Mouse (Mus musculus) heart, embryonic 10.5 days (tissue): ENCODE data around the gene Rad9b. TPM values are rescaled to one million over a fixed set of nuclear protein-coding genes. Genes with fewer than 3 reads are reported as not detected.

Experiments used
- DNase-seq: peaks from one replicate; pipeline ENCODE4 v3.0.0-alpha.2; 2017; ENCODE audit warnings: low spot score
- H3K27ac ChIP-seq: fragments of 300-500 bp; sonication (generic); 2 replicates; pipeline ENCODE4 v1.5.1; 2016; ENCODE audit warnings: mild to moderate bottlenecking
- H3K27me3 ChIP-seq: fragments of 300-500 bp; sonication (generic); 2 replicates; pipeline ENCODE4 v1.6.1; 2016; ENCODE audit warnings: mild to moderate bottlenecking; ENCODE audit not compliant: poor library complexity, insufficient read depth, severe bottlenecking
- H3K36me3 ChIP-seq: fragments of 300-500 bp; sonication (generic); 2 replicates; pipeline ENCODE4 v1.6.1; 2016; ENCODE audit warnings: mild to moderate bottlenecking, moderate library complexity
- H3K4me1 ChIP-seq: fragments of 300-500 bp; sonication (generic); 2 replicates; pipeline ENCODE4 v1.6.1; 2016; ENCODE audit warnings: mild to moderate bottlenecking
- H3K4me3 ChIP-seq: fragments of 300-500 bp; sonication (generic); 2 replicates; pipeline ENCODE4 v1.5.1; 2016; ENCODE audit warnings: mild to moderate bottlenecking, moderate library complexity
- H3K9me3 ChIP-seq: fragments of 300-500 bp; sonication (generic); 2 replicates; pipeline ENCODE4 v1.6.1; 2016; ENCODE audit warnings: mild to moderate bottlenecking, moderate library complexity
- WGBS: fragments of 180-500 bp; shearing (Covaris S2); methylation state at CpG from one replicate; pipeline ENCODE4 v1.1.7; 2016; 5-methylcytosine and 5-hydroxymethylcytosine counted together
- polyA plus RNA-seq: library from polyadenylated mRNA; unstranded; fragments of >200 nt; fragmentation: Nextera tagmentation; extraction: Ambion mirVana; gene quantifications from 2 replicates; pipeline ENCODE4 v1.2.1, GENCODE M21; 2016

Rad9b gene
- polyA plus RNA-seq: 7.0 and 8.8 TPM in 2 replicates

GRCm38 (mm10) chr5:122353807-122354491 lies at the start of gene Rad9b, which contains the start of gene Vps29:
Gene Rad9b, minus strand, starts transcription at chr5:122354233.
Gene Vps29, plus strand, starts transcription at chr5:122354369.
- 2% methylated on average over 51 of the region's 51 CpGs for WGBS
- no peaks in the 10 kb centered on the region for H3K9me3 ChIP-seq
- peaks cover 13% of the 10 kb centered on the region for H3K4me1 ChIP-seq
- DNase-seq: peak; percentile 99
- H3K36me3 ChIP-seq: peaks cover 10% of the 10 kb centered on the region
- peak within 1 kb of the TSS; percentile 95 for H3K4me3 ChIP-seq
- no peaks in the 10 kb centered on the region for H3K27me3 ChIP-seq
- peak within 1 kb of the TSS; percentile 96 for H3K27ac ChIP-seq

- no peaks in the 10 kb centered on the region for H3K9me3 ChIP-seq
- WGBS: 89% methylated on average over 12 of the region's 12 CpGs
- peaks cover 87% of the 10 kb centered on the region for H3K36me3 ChIP-seq
- H3K27me3 ChIP-seq: no peaks in the 10 kb centered on the region
- DNase-seq: no peak
- no peak overlapping the region for H3K4me3 ChIP-seq
- H3K27ac ChIP-seq: no peak overlapping the region
- H3K4me1 ChIP-seq: peaks cover 8% of the 10 kb centered on the region; the same call in 1 of the 2 replicates
These were observed 49.3 kb upstream of the Rad9b start for GRCm38 (mm10) chr5:122403362-122403761.

- peaks cover 91% of the 10 kb centered on the region for H3K36me3 ChIP-seq
- H3K4me3 ChIP-seq: no peak overlapping the region
- H3K9me3 ChIP-seq: no peaks in the 10 kb centered on the region
- H3K4me1 ChIP-seq: peaks cover 8% of the 10 kb centered on the region; the same call in 1 of the 2 replicates
- H3K27ac ChIP-seq: no peak overlapping the region
- DNase-seq: no peak
- no peaks in the 10 kb centered on the region for H3K27me3 ChIP-seq
- 84% methylated on average over 5 of the region's 5 CpGs for WGBS
These were observed 48.7 kb upstream of the Rad9b start for GRCm38 (mm10) chr5:122402772-122403171.

GRCm38 (mm10) chr5:122402160-122402559 lies 48.1 kb upstream of the Rad9b start:
- 90% methylated on average over 13 of the region's 13 CpGs for WGBS
- Histone ChIP-seq H3K27me3 (no peaks in the 10 kb centered on the region), H3K4me3 (no peak overlapping the region), H3K27ac (no peak overlapping the region), H3K4me1 (peaks cover 8% of the 10 kb centered on the region; the same call in 1 of the 2 replicates), H3K9me3 (no peaks in the 10 kb centered on the region), H3K36me3 (peaks cover 91% of the 10 kb centered on the region)
- no peak for DNase-seq

- no peak overlapping the region for H3K4me3 ChIP-seq
- no peak overlapping the region for H3K27ac ChIP-seq
- 31% methylated on average over 8 of the region's 8 CpGs for WGBS
- H3K9me3 ChIP-seq: no peaks in the 10 kb centered on the region
- peak; percentile 85 for DNase-seq
- peaks cover 8% of the 10 kb centered on the region; the same call in 1 of the 2 replicates for H3K4me1 ChIP-seq
- H3K27me3 ChIP-seq: no peaks in the 10 kb centered on the region
- peaks cover 89% of the 10 kb centered on the region for H3K36me3 ChIP-seq
These were observed 47.2 kb upstream of the Rad9b start for GRCm38 (mm10) chr5:122401303-122401640.

GRCm38 (mm10) chr5:122400628-122401302 lies 46.7 kb upstream of the Rad9b start:
- Histone ChIP-seq H3K36me3 (peaks cover 84% of the 10 kb centered on the region), H3K4me1 (peaks cover 8% of the 10 kb centered on the region; the same call in 1 of the 2 replicates), H3K9me3 (no peaks in the 10 kb centered on the region), H3K27ac (no peak overlapping the region), H3K27me3 (no peaks in the 10 kb centered on the region), H3K4me3 (no peak overlapping the region)
- DNase-seq: no peak
- 72% methylated on average over 18 of the region's 18 CpGs for WGBS

GRCm38 (mm10) chr5:122399871-122400270 lies 45.8 kb upstream of the Rad9b start:
- no peak overlapping the region for H3K4me3 ChIP-seq
- no peak for DNase-seq
- H3K4me1 ChIP-seq: peaks cover 8% of the 10 kb centered on the region; the same call in 1 of the 2 replicates
- no peaks in the 10 kb centered on the region for H3K9me3 ChIP-seq
- 90% methylated on average over 8 of the region's 8 CpGs for WGBS
- no peaks in the 10 kb centered on the region for H3K27me3 ChIP-seq
- H3K27ac ChIP-seq: no peak overlapping the region
- H3K36me3 ChIP-seq: peaks cover 79% of the 10 kb centered on the region

- Histone ChIP-seq H3K27ac (no peak overlapping the region), H3K36me3 (peaks cover 62% of the 10 kb centered on the region), H3K27me3 (no peaks in the 10 kb centered on the region), H3K4me1 (peaks cover 14% of the 10 kb centered on the region), H3K4me3 (no peak overlapping the region), H3K9me3 (no peaks in the 10 kb centered on the region)
- no peak for DNase-seq
- WGBS: 88% methylated on average over 8 of the region's 8 CpGs
These were observed 43.5 kb upstream of the Rad9b start for GRCm38 (mm10) chr5:122397495-122397894.

- 69% methylated on average over 10 of the region's 10 CpGs for WGBS
These were observed 42.8 kb upstream of the Rad9b start for GRCm38 (mm10) chr5:122396791-122397190.

GRCm38 (mm10) chr5:122393887-122394286 lies 39.9 kb upstream of the Rad9b start:
- no peaks in the 10 kb centered on the region for H3K9me3 ChIP-seq
- H3K4me1 ChIP-seq: peaks cover 9% of the 10 kb centered on the region
- WGBS: 61% methylated on average over 2 of the region's 2 CpGs
- no peak overlapping the region for H3K4me3 ChIP-seq
- no peak for DNase-seq
- peaks cover 33% of the 10 kb centered on the region for H3K36me3 ChIP-seq
- H3K27me3 ChIP-seq: no peaks in the 10 kb centered on the region
- H3K27ac ChIP-seq: no peak overlapping the region

More at GRCm38 (mm10) chr5:122396791-122397190, 42.8 kb upstream of the Rad9b start:
- Histone ChIP-seq H3K36me3 (peaks cover 56% of the 10 kb centered on the region), H3K27me3 (no peaks in the 10 kb centered on the region), H3K27ac (peak overlapping the region; percentile 56; the same call in 1 of the 2 replicates), H3K4me1 (peaks cover 17% of the 10 kb centered on the region), H3K9me3 (no peaks in the 10 kb centered on the region), H3K4me3 (peak overlapping the region; percentile 6; the same call in 1 of the 2 replicates)
- DNase-seq: no peak

- DNase-seq: no peak
- Histone ChIP-seq H3K27me3 (no peaks in the 10 kb centered on the region), H3K9me3 (no peaks in the 10 kb centered on the region), H3K4me1 (peaks cover 9% of the 10 kb centered on the region), H3K27ac (peak overlapping the region; percentile 90), H3K4me3 (peak overlapping the region; percentile 96), H3K36me3 (peaks cover 20% of the 10 kb centered on the region)
- WGBS: 13% methylated on average over 19 of the region's 19 CpGs
These were observed 38.4 kb upstream of the Rad9b start for GRCm38 (mm10) chr5:122392227-122393004.

GRCm38 (mm10) chr5:122391786-122392180 lies 37.8 kb upstream of the Rad9b start, which contains the start of gene Arpc3:
Gene Arpc3, plus strand, starts transcription at chr5:122391878.
- DNase-seq: peak; percentile 90
- Histone ChIP-seq H3K27me3 (no peaks in the 10 kb centered on the region), H3K4me1 (peaks cover 9% of the 10 kb centered on the region), H3K4me3 (peak within 1 kb of the TSS; percentile 96), H3K36me3 (peaks cover 14% of the 10 kb centered on the region), H3K9me3 (no peaks in the 10 kb centered on the region), H3K27ac (peak within 1 kb of the TSS; percentile 90)
- WGBS: under 1% methylated on average over 39 of the region's 39 CpGs
